Comparison of ENCODE assay signal across 28 mouse cellular contexts in genomic region chr6:113296046-113296445, GRCm38 (mm10). TPM values are rescaled to one million over a fixed set of nuclear protein-coding genes. Genes with fewer than 3 reads are reported as not detected.
"Had no signal": no experiment of that assay in that cellular context is flagged by ENCODE, and none has a peak within 500 bp of the region (broad histone marks: within the 10 kb centered on the region; RNA-seq: fewer than 3 reads in every experiment).

No protein-coding gene starts in this region.

- ATAC-seq: hindbrain, postnatal 0 days; intestine, embryonic 16.5 days; liver, embryonic 12.5 days had no signal

- H3K36me3 ChIP-seq: heart, embryonic 10.5 days; heart, embryonic 12.5 days; hindbrain, embryonic 10.5 days; hindbrain, embryonic 13.5 days; hindbrain, embryonic 15.5 days; limb, embryonic 10.5 days; limb, embryonic 12.5 days; liver, embryonic 12.5 days had no signal

- H3K9ac ChIP-seq: heart, embryonic 12.5 days; hindbrain, embryonic 13.5 days; hindbrain, embryonic 15.5 days; limb, embryonic 12.5 days; liver, embryonic 12.5 days; liver, embryonic 14.5 days had no signal

- DNase-seq: gastrocnemius, adult 2 months; gastrocnemius, postnatal 10 days; gastrocnemius, postnatal 25 days; heart, adult 18-20 months; heart, postnatal 10 days; heart, postnatal 4 days; kidney, adult 18-20 months; kidney, adult 8-10 months; kidney, postnatal 10 days; kidney, postnatal 25 days; kidney, postnatal 4 days had no signal

- H3K27me3 ChIP-seq: heart, embryonic 12.5 days; hindbrain, embryonic 13.5 days; hindbrain, embryonic 15.5 days; limb, embryonic 12.5 days had no signal

- H3K9me3 ChIP-seq: heart, embryonic 10.5 days; heart, embryonic 12.5 days; hindbrain, embryonic 10.5 days; hindbrain, embryonic 13.5 days; hindbrain, embryonic 15.5 days; limb, embryonic 10.5 days; limb, embryonic 12.5 days; liver, embryonic 12.5 days had no signal

- H3K4me3 ChIP-seq: gastrocnemius, adult 2 months; heart, embryonic 10.5 days; heart, embryonic 12.5 days; hindbrain, embryonic 10.5 days; hindbrain, embryonic 13.5 days; hindbrain, embryonic 15.5 days; layer of hippocampus, adult 2 months; left cerebral cortex, adult 2 months; limb, embryonic 10.5 days; limb, embryonic 12.5 days; liver, embryonic 12.5 days had no signal

- H3K4me1 ChIP-seq: heart, embryonic 12.5 days; hindbrain, embryonic 10.5 days; hindbrain, embryonic 13.5 days; hindbrain, embryonic 15.5 days; limb, embryonic 10.5 days; limb, embryonic 12.5 days had no signal

- H3K27ac ChIP-seq: gastrocnemius, adult 2 months; heart, embryonic 10.5 days; hindbrain, embryonic 10.5 days; hindbrain, embryonic 13.5 days; hindbrain, embryonic 15.5 days; hindbrain, postnatal 0 days; layer of hippocampus, adult 2 months; left cerebral cortex, adult 2 months; limb, embryonic 10.5 days; limb, embryonic 12.5 days; liver, embryonic 12.5 days; liver, embryonic 14.5 days had no signal

- H3K4me2 ChIP-seq: heart, embryonic 12.5 days; hindbrain, embryonic 13.5 days; hindbrain, embryonic 15.5 days; limb, embryonic 12.5 days; liver, embryonic 12.5 days had no signal

RNA-seq across cellular contexts. Expression of gene Cpne9, which starts 13.9 kb away (rescaled TPM):
- total RNA-seq: gastrocnemius, adult 2 months; gastrocnemius, postnatal 25 days; granulocyte monocyte progenitor cell, adult 5-6 weeks; heart, adult 18-20 months; heart, postnatal 10 days; heart, postnatal 25 days; heart, postnatal 4 days; liver, adult 2 months had no signal
- polyA plus RNA-seq: heart, embryonic 10.5 days; intestine, embryonic 16.5 days; kidney, embryonic 16.5 days; liver, adult 2 months had no signal
